14 mouse cellular contexts compared by ENCODE assay signal in genomic region chr14:54398921-54399382, GRCm38 (mm10). TPM values are rescaled to one million over a fixed set of nuclear protein-coding genes. Genes with fewer than 3 reads are reported as not detected.
DNase-seq lines count a peak whose midpoint lies in the region; ATAC-seq and TF ChIP-seq lines count a peak whose summit lies in the region.
"Had no signal": no experiment of that assay in that cellular context is flagged by ENCODE, and none has a peak within 500 bp of the region (broad histone marks: within the 10 kb centered on the region; RNA-seq: fewer than 3 reads in every experiment).

No protein-coding gene starts in this region.

- peaks cover 23% of the 10 kb centered on the region; the same call in 1 of the 2 replicates for H3K36me3 ChIP-seq in intestine, postnatal 0 days (ENCODE audit: control insufficient read depth, insufficient read depth)
- H3K36me3 ChIP-seq: hindbrain, embryonic 10.5 days; limb, embryonic 10.5 days; midbrain, embryonic 13.5 days had no signal

- no peaks in the 10 kb centered on the region for H3K9me3 ChIP-seq in intestine, postnatal 0 days (ENCODE audit: control insufficient read depth)
- H3K9me3 ChIP-seq: hindbrain, embryonic 10.5 days; limb, embryonic 10.5 days; midbrain, embryonic 13.5 days had no signal

- ATAC-seq in intestine, postnatal 0 days: no peak
- ATAC-seq: midbrain, embryonic 13.5 days had no signal

- TF ChIP-seq CTCF in intestine, postnatal 0 days (IDR thresholded peaks at IDR 0.05; ENCODE audit: low read depth): no peak

- peak; percentile 62 for DNase-seq in A20 (ENCODE audit: low read depth, low spot score)
- DNase-seq in CD4-positive helper T cell, adult 2 months (ENCODE audit: low read depth, low spot score): peak; percentile 33
- peak; percentile 71 to 84 for DNase-seq in kidney, postnatal 25 days
- DNase-seq in ovary, postnatal 36 days (ENCODE audit: low spot score): no peak
- no peak for DNase-seq in ovary, adult 18-20 months (ENCODE audit: low spot score)
- DNase-seq in urinary bladder, postnatal 25 days (ENCODE audit: low spot score): no peak
- DNase-seq: heart, adult 2 months; lung, postnatal 14 days; right cerebral cortex, postnatal 14 days had no signal

- H3K4me3 ChIP-seq in intestine, postnatal 0 days (ENCODE audit: low read depth, low read length): no peak overlapping the region
- H3K4me3 ChIP-seq: erythroblast, embryonic 14.5 days; heart, adult 2 months; hindbrain, embryonic 10.5 days; limb, embryonic 10.5 days; midbrain, embryonic 13.5 days had no signal

- peaks cover 6% of the 10 kb centered on the region; the same call in 1 of the 2 replicates for H3K4me1 ChIP-seq in intestine, postnatal 0 days (replicated peaks; ENCODE audit: control insufficient read depth, insufficient read depth, low read length)
- H3K4me1 ChIP-seq: midbrain, embryonic 13.5 days had no signal

- H3K4me2 ChIP-seq in intestine, postnatal 0 days (replicated peaks; ENCODE audit: low read depth): peak overlapping the region; percentile 21
- H3K4me2 ChIP-seq: midbrain, embryonic 13.5 days had no signal

- no peaks in the 10 kb centered on the region for H3K27me3 ChIP-seq in intestine, postnatal 0 days (replicated peaks; ENCODE audit: control insufficient read depth, insufficient read depth, low read length)
- H3K27me3 ChIP-seq: midbrain, embryonic 13.5 days had no signal

- no peak overlapping the region for H3K9ac ChIP-seq in intestine, postnatal 0 days (ENCODE audit: low read depth, low read length)
- H3K9ac ChIP-seq: midbrain, embryonic 13.5 days had no signal

- no peak overlapping the region; the same call in 1 of the 2 replicates for H3K27ac ChIP-seq in intestine, postnatal 0 days (ENCODE audit: low read depth, low read length)
- H3K27ac ChIP-seq: heart, adult 2 months; hindbrain, embryonic 10.5 days; limb, embryonic 10.5 days; midbrain, embryonic 13.5 days had no signal

- WGBS in intestine, postnatal 0 days: 39% methylated on average over 8 of the region's 8 CpGs

RNA-seq across cellular contexts. Expression of gene Slc7a7, which starts 18.6 kb away (rescaled TPM):
- polyA plus RNA-seq in intestine, postnatal 0 days (2015; fragmentation: Nextera tagmentation; extraction: Ambion mirVana): 188 TPM in 2 replicates

RNA-seq across cellular contexts. Expression of gene Mrpl52, which starts 27.8 kb away (rescaled TPM):
- 300 and 317 TPM in 2 replicates for polyA plus RNA-seq in intestine, postnatal 0 days (2015; fragmentation: Nextera tagmentation; extraction: Ambion mirVana)

RNA-seq across cellular contexts. Expression of gene Mmp14, which starts 32.5 kb away (rescaled TPM):
- 49.4 and 53.7 TPM in 2 replicates for polyA plus RNA-seq in intestine, postnatal 0 days (2015; fragmentation: Nextera tagmentation; extraction: Ambion mirVana)

RNA-seq across cellular contexts. Expression of gene Oxa1l, which starts 38.3 kb away (rescaled TPM):
- polyA plus RNA-seq in intestine, postnatal 0 days (2015; fragmentation: Nextera tagmentation; extraction: Ambion mirVana): 35.5 and 36.4 TPM in 2 replicates

Comparison
In these comparisons a context has a peak if more than half of its experiments do, and no peak if none do; other contexts are left out.
1. DNase-seq: peak in A20 (single experiment), CD4-positive helper T cell, adult 2 months (single experiment) and kidney, postnatal 25 days (2 of 2); none in ovary, postnatal 36 days (single experiment), ovary, adult 18-20 months (single experiment) and urinary bladder, postnatal 25 days (single experiment).